Mouse (Mus musculus) kidney, embryonic 15.5 days (tissue): ENCODE data around the gene Gan. TPM values are rescaled to one million over a fixed set of nuclear protein-coding genes. Genes with fewer than 3 reads are reported as not detected.

Experiments
- ATAC-seq: fragments of 200-750 bp; cut with Nextera tagmentation; replicated peaks from 2 replicates; pipeline ENCODE4 v1.8.0; 2017; ENCODE audit warnings: moderate TSS enrichment; ENCODE audit not compliant: low FRiP score
- H3K27ac ChIP-seq: fragments of 300-500 bp; sonication (generic); 2 replicates; pipeline ENCODE4 v1.5.1; 2015; ENCODE audit warnings: mild to moderate bottlenecking, inconsistent platforms
- H3K27me3 ChIP-seq: fragments of 300-500 bp; sonication (generic); 2 replicates; pipeline ENCODE4 v1.6.1; 2015; ENCODE audit warnings: inconsistent platforms
- H3K36me3 ChIP-seq: fragments of 300-500 bp; sonication (generic); 2 replicates; pipeline ENCODE4 v1.6.1; 2015; ENCODE audit warnings: inconsistent platforms
- H3K4me1 ChIP-seq: fragments of 300-500 bp; sonication (generic); 2 replicates; pipeline ENCODE4 v1.6.1; 2015; ENCODE audit warnings: inconsistent platforms
- H3K4me2 ChIP-seq: fragments of 300-500 bp; sonication (generic); 2 replicates; pipeline ENCODE4 v1.6.1; 2015; ENCODE audit warnings: moderate library complexity, mild to moderate bottlenecking, inconsistent platforms
- H3K4me3 ChIP-seq: fragments of 300-500 bp; sonication (generic); replicated peaks from 2 replicates; pipeline ENCODE4 v1.5.1; 2015; ENCODE audit warnings: mild to moderate bottlenecking, inconsistent platforms
- H3K9ac ChIP-seq: fragments of 300-500 bp; sonication (generic); 2 replicates; pipeline ENCODE4 v1.6.1; 2015; ENCODE audit warnings: mild to moderate bottlenecking, inconsistent platforms
- H3K9me3 ChIP-seq: fragments of 300-500 bp; sonication (generic); replicated peaks from 2 replicates; pipeline ENCODE4 v1.6.1; 2016; ENCODE audit warnings: inconsistent platforms
- WGBS: fragments of 180-500 bp; shearing (Covaris S2); methylation state at CpG from one replicate; pipeline ENCODE4 v1.1.7; 2015; ENCODE audit warnings: mixed read lengths; 5-methylcytosine and 5-hydroxymethylcytosine counted together
- polyA plus RNA-seq: library from polyadenylated mRNA; unstranded; fragments of >200 nt; fragmentation: Nextera tagmentation; extraction: Ambion mirVana; gene quantifications from 2 replicates; pipeline ENCODE4 v1.2.1, GENCODE M21; 2015

Gan gene
- polyA plus RNA-seq, 1 experiment from 2014 or later = 1.9 TPM

- ATAC-seq = no peak
- H3K4me3 ChIP-seq = no peak overlapping the region
- H3K9ac ChIP-seq = no peak overlapping the region
- no peaks in the 10 kb centered on the region for H3K9me3 ChIP-seq
- peaks cover 9% of the 10 kb centered on the region for H3K4me1 ChIP-seq
- peaks cover 27% of the 10 kb centered on the region for H3K36me3 ChIP-seq
- 94% methylated on average over 4 of the region's 4 CpGs for WGBS
- H3K4me2 ChIP-seq = no peak overlapping the region
- no peaks in the 10 kb centered on the region for H3K27me3 ChIP-seq
- H3K27ac ChIP-seq = no peak overlapping the region
These were observed 47.9 kb downstream of the Gan start for GRCm38 (mm10) chr8:117205884-117206283.

- H3K36me3 ChIP-seq = peaks cover 27% of the 10 kb centered on the region
- 92% methylated on average over 7 of the region's 7 CpGs for WGBS
- no peaks in the 10 kb centered on the region for H3K9me3 ChIP-seq
- H3K4me3 ChIP-seq = no peak overlapping the region
- no peak overlapping the region for H3K4me2 ChIP-seq
- ATAC-seq = no peak
- no peak overlapping the region for H3K27ac ChIP-seq
- no peaks in the 10 kb centered on the region for H3K27me3 ChIP-seq
- peaks cover 1% of the 10 kb centered on the region for H3K4me1 ChIP-seq
- no peak overlapping the region for H3K9ac ChIP-seq
These were observed 48.7 kb downstream of the Gan start for GRCm38 (mm10) chr8:117206636-117207035.

- 89% methylated on average over 12 of the region's 12 CpGs for WGBS
- Histone ChIP-seq H3K4me3 (no peak overlapping the region), H3K9me3 (no peaks in the 10 kb centered on the region), H3K4me2 (no peak overlapping the region), H3K27ac (no peak overlapping the region), H3K9ac (no peak overlapping the region), H3K36me3 (peaks cover 18% of the 10 kb centered on the region), H3K4me1 (no peaks in the 10 kb centered on the region), H3K27me3 (no peaks in the 10 kb centered on the region)
- ATAC-seq = no peak
These were observed 51.2 kb downstream of the Gan start for GRCm38 (mm10) chr8:117209150-117209549.

GRCm38 (mm10) chr8:117212100-117212499 lies 54.2 kb downstream of the Gan start:
- H3K4me2 ChIP-seq = no peak overlapping the region
- H3K36me3 ChIP-seq = peaks cover 5% of the 10 kb centered on the region; the same call in 1 of the 2 replicates
- H3K9ac ChIP-seq = no peak overlapping the region
- no peaks in the 10 kb centered on the region for H3K9me3 ChIP-seq
- no peaks in the 10 kb centered on the region for H3K27me3 ChIP-seq
- no peaks in the 10 kb centered on the region for H3K4me1 ChIP-seq
- no peak overlapping the region for H3K4me3 ChIP-seq
- ATAC-seq = no peak
- H3K27ac ChIP-seq = no peak overlapping the region
- 89% methylated on average over 11 of the region's 11 CpGs for WGBS

- H3K4me3 ChIP-seq = no peak overlapping the region
- no peak for ATAC-seq
- H3K9me3 ChIP-seq = no peaks in the 10 kb centered on the region
- no peak overlapping the region for H3K4me2 ChIP-seq
- H3K36me3 ChIP-seq = no peaks in the 10 kb centered on the region
- H3K27ac ChIP-seq = no peak overlapping the region
- WGBS = 95% methylated on average over 2 of the region's 2 CpGs
- no peaks in the 10 kb centered on the region for H3K4me1 ChIP-seq
- H3K27me3 ChIP-seq = no peaks in the 10 kb centered on the region
- H3K9ac ChIP-seq = no peak overlapping the region
These were observed 59.8 kb downstream of the Gan start for GRCm38 (mm10) chr8:117217724-117218123.

- no peak overlapping the region for H3K4me3 ChIP-seq
- no peak for ATAC-seq
- H3K36me3 ChIP-seq = no peaks in the 10 kb centered on the region
- H3K27me3 ChIP-seq = no peaks in the 10 kb centered on the region
- H3K9me3 ChIP-seq = no peaks in the 10 kb centered on the region
- WGBS = 76% methylated on average over 6 of the region's 6 CpGs
- H3K4me1 ChIP-seq = peaks cover 5% of the 10 kb centered on the region
- no peak overlapping the region for H3K27ac ChIP-seq
- no peak overlapping the region for H3K9ac ChIP-seq
- no peak overlapping the region for H3K4me2 ChIP-seq
These were observed 64.5 kb downstream of the Gan start for GRCm38 (mm10) chr8:117222396-117222795.

GRCm38 (mm10) chr8:117224630-117225029 lies 66.7 kb downstream of the Gan start:
- peaks cover 5% of the 10 kb centered on the region for H3K4me1 ChIP-seq
- H3K27ac ChIP-seq = no peak overlapping the region
- H3K9ac ChIP-seq = no peak overlapping the region
- peak overlapping the region; percentile 36 for H3K4me3 ChIP-seq
- no peaks in the 10 kb centered on the region for H3K9me3 ChIP-seq
- H3K27me3 ChIP-seq = no peaks in the 10 kb centered on the region
- H3K36me3 ChIP-seq = no peaks in the 10 kb centered on the region
- 14% methylated on average over 9 of the region's 9 CpGs for WGBS
- H3K4me2 ChIP-seq = peak overlapping the region; percentile 58
- peak; percentile 90 for ATAC-seq

GRCm38 (mm10) chr8:117226306-117226705 lies 68.4 kb downstream of the Gan start:
- Histone ChIP-seq H3K27ac (no peak overlapping the region), H3K4me3 (no peak overlapping the region), H3K4me2 (no peak overlapping the region), H3K9ac (no peak overlapping the region), H3K4me1 (peaks cover 5% of the 10 kb centered on the region), H3K27me3 (no peaks in the 10 kb centered on the region), H3K9me3 (no peaks in the 10 kb centered on the region), H3K36me3 (no peaks in the 10 kb centered on the region)
- WGBS = 85% methylated on average over 12 of the region's 12 CpGs
- no peak for ATAC-seq

- H3K9me3 ChIP-seq = no peaks in the 10 kb centered on the region
- no peaks in the 10 kb centered on the region for H3K27me3 ChIP-seq
- H3K4me3 ChIP-seq = no peak overlapping the region
- 88% methylated on average over 2 of the region's 2 CpGs for WGBS
- ATAC-seq = no peak
- no peak overlapping the region for H3K9ac ChIP-seq
- H3K4me2 ChIP-seq = no peak overlapping the region
- no peak overlapping the region for H3K27ac ChIP-seq
- H3K4me1 ChIP-seq = peaks cover 5% of the 10 kb centered on the region
- no peaks in the 10 kb centered on the region for H3K36me3 ChIP-seq
These were observed 69.4 kb downstream of the Gan start for GRCm38 (mm10) chr8:117227339-117227738.

- no peak for ATAC-seq
- no peaks in the 10 kb centered on the region for H3K27me3 ChIP-seq
- 83% methylated on average over 7 of the region's 7 CpGs for WGBS
These were observed 75.3 kb downstream of the Gan start for GRCm38 (mm10) chr8:117233199-117233598.

GRCm38 (mm10) chr8:117236531-117236930 lies 78.6 kb downstream of the Gan start:
- no peak for ATAC-seq
- Histone ChIP-seq H3K9ac (no peak overlapping the region), H3K27me3 (no peaks in the 10 kb centered on the region), H3K4me3 (no peak overlapping the region), H3K9me3 (no peaks in the 10 kb centered on the region), H3K36me3 (no peaks in the 10 kb centered on the region), H3K4me2 (no peak overlapping the region), H3K4me1 (no peaks in the 10 kb centered on the region), H3K27ac (no peak overlapping the region)
- 90% methylated on average over 4 of the region's 4 CpGs for WGBS

More at GRCm38 (mm10) chr8:117233199-117233598, 75.3 kb downstream of the Gan start:
- Histone ChIP-seq H3K4me3 (no peak overlapping the region), H3K27ac (no peak overlapping the region), H3K4me2 (no peak overlapping the region), H3K4me1 (no peaks in the 10 kb centered on the region), H3K36me3 (no peaks in the 10 kb centered on the region), H3K9me3 (no peaks in the 10 kb centered on the region), H3K9ac (no peak overlapping the region)

GRCm38 (mm10) chr8:117240326-117240725 lies 82.4 kb downstream of the Gan start:
- no peak for ATAC-seq
- no peaks in the 10 kb centered on the region for H3K36me3 ChIP-seq

GRCm38 (mm10) chr8:117240841-117241494 lies 83.0 kb downstream of the Gan start:
- no peaks in the 10 kb centered on the region for H3K9me3 ChIP-seq
- H3K27me3 ChIP-seq = no peaks in the 10 kb centered on the region
- WGBS = 46% methylated on average over 5 of the region's 5 CpGs
- ATAC-seq = no peak
- no peak overlapping the region for H3K4me3 ChIP-seq
- no peak overlapping the region for H3K4me2 ChIP-seq
- no peak overlapping the region for H3K27ac ChIP-seq
- no peak overlapping the region for H3K9ac ChIP-seq
- H3K4me1 ChIP-seq = 0 out of 2 replicates have a peak, but pooled peaks cover 2% of the 10 kb centered on the region
- no peaks in the 10 kb centered on the region for H3K36me3 ChIP-seq

More at GRCm38 (mm10) chr8:117240326-117240725, 82.4 kb downstream of the Gan start:
- H3K9ac ChIP-seq = no peak overlapping the region
- no peak overlapping the region for H3K4me2 ChIP-seq
- H3K4me3 ChIP-seq = no peak overlapping the region
- 51% methylated on average over 5 of the region's 5 CpGs for WGBS
- 0 out of 2 replicates have a peak, but pooled peaks cover 2% of the 10 kb centered on the region for H3K4me1 ChIP-seq
- no peaks in the 10 kb centered on the region for H3K9me3 ChIP-seq
- H3K27ac ChIP-seq = no peak overlapping the region
- H3K27me3 ChIP-seq = no peaks in the 10 kb centered on the region
